Mouse (Mus musculus) ovary, postnatal 14 days (tissue): Measurements from ENCODE around the gene Stkld1.

ENCODE experiments used
- DNase-seq: peaks from one replicate; pipeline ENCODE4 v3.0.0; 2022; ENCODE audit warnings: low spot score

Gene Stkld1

DNA sequence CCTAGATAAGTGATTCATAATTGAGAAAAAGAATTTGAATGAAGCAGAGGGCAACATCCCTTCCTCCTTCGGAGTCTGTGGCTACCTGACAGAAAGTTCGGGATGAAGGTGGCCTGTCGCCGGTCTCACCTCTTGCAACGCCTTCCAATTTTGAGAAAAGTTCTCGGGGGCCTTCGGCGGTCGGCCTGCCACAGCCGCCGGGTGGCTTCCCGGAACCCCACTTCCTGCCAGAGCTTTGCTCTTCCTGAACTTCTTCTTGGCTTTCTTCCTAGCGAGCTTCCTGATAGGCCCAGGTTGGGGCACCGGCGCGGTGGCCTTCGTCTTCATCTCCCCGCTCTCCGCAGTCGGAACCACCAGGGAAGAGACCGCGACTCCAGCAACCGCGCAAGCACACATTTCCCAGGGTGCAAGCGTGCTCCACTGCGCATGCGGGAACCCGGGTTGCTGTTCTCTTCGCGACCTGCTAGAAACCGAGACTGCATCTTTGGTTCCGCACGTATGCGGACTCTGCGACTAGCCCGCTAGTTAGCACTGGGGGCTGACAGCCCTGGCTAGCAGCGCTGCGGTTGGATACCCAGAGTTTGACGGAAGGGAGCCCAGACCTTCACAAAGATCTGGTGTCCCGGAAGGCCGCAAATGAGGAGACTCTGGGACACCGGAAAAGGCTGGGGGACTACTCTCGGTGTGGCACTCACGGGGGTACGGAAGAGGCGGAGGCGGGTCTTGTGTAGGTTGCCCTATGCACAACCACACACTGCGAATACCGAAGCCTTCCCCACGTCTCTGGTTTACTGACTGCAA lies 30.3 kb downstream of the Stkld1 start, which contains the start of gene Rexo4:
TSS of gene Rexo4 (minus strand) at position 464 of the 801 bp plus-strand sequence.
- DNase-seq, result peak; percentile 90

DNA sequence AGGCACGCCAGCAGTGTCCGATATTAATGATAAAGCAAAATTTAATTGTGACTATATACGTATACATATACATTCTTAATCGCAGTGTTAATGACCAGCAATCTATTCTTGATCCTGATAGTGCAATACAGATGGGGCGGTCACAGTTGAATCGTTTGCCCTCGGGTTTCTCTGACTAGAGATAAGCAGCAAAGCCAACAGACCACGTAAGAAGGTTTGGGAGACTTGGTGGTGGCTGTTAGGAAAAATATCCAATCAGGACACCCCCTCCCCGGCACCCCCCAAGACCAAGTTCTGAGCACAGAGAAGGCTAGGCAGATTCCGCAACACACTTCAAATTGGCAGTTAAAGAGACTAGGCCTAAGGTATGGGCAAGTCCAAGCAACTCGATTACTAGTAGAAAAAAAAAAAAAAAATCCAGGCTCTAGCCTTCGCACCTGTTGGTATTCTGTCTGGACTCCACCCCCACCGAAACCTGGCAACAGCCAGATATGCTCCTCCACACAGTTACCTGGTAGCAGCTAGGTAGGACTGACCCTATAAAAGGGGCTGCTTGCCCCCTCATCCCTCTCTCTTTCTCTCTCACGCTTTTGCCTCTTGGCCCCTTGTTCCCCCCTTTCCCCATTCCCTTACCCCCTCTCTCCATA lies 31.0 kb downstream of the Stkld1 start:
- DNase-seq, result no peak

DNA sequence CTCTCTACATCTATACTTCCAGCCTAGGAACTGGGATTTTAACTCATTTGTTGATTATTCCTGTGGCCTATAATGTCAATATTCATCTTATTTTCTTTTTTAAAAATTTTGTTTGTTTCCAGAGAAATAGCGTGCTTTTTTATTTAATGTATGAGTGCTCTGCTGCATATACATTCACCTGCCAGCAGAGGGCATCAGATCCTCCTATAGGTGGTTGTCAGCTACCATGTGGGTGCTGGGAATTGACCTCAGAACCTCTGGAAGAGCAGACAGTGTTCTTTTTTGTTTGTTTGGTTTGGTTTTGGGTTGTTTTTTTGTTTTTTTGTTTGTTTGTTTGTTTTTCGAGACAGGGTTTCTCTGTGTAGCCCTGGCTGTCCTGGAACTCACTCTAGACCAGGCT lies 33.4 kb downstream of the Stkld1 start:
- DNase-seq, result no peak

DNA sequence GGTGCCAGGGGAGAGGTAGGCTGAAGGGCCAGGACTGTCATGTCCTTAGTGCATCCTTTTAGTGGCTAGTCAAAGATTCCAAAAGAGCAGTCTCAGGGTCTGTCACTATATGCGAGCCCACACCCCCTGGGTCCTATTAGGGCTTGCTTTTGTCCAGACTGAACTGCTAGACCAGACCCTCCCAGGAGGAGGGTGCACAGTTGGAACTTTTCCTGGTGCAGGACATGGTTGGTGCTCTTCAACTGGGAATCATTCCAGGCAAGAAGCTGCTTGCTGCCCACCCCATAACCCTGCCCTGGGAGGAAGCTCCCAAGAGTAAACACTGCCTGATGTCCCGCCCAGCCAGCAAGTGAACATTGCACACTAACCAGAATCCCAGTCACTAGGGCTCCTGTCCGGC lies 39.3 kb downstream of the Stkld1 start, which contains the start of gene Adamts13:
TSS of gene Adamts13 (plus strand) at position 301 of the 400 bp plus-strand sequence.
- DNase-seq, result no peak

DNA sequence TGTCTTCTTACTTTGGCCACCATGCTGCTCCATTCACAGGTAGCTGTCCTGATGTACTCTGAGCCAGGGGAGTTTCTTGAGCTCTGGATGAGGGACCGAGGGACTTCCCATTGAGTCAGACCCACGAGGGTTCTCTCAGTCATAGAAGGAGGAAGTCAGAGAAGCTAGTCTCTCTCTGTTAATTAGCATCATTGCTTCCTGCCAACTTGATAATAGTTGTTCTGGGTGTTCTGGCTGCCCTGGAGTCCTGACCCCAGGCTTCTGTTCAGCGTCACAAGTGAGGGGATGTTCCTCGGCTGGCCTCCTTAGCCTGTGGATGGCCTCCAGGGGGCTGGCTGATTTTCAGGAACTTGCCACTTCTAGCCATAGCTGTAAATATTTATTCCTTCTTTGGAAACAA lies 40.1 kb downstream of the Stkld1 start:
- DNase-seq, result no peak

DNA sequence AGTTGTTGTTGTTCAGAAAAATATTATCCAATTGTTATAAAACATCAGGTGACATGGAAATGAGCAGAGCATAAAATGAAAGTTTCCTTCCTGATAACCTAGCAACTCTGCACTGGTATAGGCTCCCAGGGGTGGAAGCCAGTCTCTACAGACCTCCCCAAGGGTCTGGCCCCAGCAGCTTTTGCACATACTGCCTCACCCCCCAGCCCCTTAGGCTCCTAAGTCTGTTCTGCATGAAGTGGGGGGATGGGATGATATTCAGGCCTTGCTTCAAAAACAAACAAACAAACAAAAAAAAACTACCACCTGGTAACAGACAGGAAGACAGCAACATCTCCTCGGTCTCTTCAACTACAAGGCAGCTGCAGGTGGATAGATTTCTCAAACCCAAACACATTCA lies 46.5 kb downstream of the Stkld1 start:
- DNase-seq, result no peak

DNA sequence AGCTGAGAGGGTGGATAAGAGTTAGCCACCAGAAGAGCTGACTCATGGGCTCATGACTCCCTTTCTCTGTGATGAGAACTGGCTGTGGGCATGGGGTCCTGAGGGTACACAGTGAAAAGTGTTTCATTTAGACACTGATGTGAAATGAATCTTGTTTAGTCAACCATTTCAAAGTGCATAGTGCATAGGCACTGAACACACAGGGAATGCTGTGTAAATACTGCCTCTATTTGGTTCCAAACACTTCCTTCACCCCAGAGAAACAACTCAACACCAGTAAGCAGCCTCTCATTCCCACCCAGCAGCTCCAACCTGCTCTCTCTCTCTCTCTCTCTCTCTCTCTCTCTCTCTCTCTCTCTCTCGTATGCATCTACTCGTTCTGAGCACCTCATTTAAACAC lies 50.3 kb downstream of the Stkld1 start:
- DNase-seq, result no peak

DNA sequence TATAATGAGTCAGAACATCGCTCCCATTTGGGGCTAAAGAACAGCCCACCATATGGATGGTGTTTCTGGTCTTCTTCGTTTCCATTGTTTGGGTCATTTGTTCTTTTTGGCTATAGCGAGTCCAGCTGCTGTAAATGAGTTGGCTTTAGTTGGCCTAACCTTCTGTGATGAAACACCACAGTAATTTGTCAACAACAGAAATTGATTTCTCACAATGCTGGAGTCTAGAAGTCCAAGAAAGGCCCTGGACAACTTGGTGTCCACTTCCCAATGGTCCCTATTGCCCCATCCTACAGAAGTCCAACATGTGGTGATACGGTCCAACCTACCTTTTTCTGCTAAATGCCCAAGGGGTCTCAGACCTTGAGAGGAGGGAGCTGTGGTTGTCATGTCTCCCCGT lies 50.8 kb downstream of the Stkld1 start:
- no peak for DNase-seq

DNA sequence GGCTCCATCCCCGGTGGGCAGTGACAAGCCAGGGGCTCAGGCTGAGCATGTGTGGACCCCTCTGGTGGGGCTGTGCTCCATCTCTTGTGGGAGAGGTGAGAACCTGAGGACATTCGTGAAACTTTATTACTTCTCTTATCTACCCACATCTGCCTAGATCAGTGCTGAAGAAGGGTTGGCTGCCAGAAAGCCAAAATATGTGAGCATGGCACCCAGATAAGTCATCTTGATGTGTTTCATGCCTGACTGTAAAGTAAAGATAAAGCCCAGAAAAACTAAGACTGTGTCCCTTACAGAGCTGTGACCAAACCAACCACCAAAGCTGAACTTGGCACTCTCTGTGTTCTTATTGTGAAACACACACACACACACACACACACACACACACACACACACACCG lies 60.1 kb downstream of the Stkld1 start:
- no peak for DNase-seq

DNA sequence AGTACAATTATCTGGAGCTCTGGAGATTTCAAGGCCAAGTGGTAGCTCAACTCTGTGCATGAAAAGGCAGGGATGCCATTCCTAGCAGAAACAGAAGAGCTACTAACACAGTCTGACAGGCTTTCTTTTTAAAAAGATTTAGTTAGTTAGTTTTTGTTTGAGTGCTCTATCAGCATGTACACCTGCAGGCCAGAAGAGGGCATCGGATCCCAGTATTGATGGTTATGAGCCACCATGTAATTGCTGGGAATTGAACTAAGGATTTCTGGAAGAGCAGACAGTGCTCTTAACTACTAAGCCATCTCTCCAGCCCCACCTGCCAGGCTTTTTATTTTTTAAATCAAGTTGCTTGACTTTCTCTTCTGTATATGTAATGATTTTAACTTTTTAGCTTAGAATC lies 63.7 kb downstream of the Stkld1 start:
- DNase-seq, result no peak

DNA sequence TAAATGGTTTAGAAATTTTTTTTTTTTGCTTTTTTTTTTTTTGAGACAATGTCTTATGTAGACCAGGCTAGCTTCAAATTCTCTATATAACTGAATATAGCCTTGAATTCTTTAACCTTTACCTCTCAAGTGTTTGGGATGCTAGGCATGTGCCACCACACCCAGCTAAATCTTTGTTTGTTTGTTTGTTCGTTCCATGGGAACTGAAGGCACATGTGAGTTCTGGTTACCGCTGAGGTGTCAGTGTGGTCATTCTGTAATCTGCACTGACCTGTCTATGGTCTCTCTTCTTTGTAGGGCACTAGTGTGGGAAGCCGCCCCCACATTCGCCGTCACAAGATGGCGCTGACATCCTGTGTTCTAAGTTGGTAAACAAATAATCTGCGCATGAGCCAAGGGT lies 64.1 kb downstream of the Stkld1 start:
- DNase-seq, result no peak
